Mouse (Mus musculus) thymus, postnatal 14 days (tissue): Measurements from ENCODE around the gene Ifnk.

ENCODE experiments used
- DNase-seq: peaks from one replicate; pipeline ENCODE4 v3.0.0; 2021

Gene Ifnk

DNA sequence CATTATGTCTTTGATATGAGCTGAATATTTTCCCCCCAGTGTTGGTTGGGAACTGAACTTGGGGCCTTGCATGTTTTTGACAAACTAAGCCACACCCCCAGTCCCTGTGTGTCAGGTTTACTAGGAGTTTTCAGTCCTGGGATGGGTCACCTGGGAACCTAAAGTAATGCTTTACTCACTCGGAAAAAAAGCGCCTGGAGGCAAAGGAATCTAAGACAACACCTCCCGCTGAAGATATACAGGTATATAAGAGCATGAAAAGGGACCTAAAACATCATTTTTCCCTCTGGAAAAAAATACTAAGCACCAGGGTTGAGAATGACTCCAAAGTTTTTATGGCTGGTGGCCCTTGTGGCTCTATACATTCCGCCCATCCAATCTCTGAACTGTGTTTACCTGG, at the start of gene Ifnk:
Ifnk (plus strand) TSS at position 301 of the 400 bp plus-strand sequence.
- DNase-seq: no peak

DNA sequence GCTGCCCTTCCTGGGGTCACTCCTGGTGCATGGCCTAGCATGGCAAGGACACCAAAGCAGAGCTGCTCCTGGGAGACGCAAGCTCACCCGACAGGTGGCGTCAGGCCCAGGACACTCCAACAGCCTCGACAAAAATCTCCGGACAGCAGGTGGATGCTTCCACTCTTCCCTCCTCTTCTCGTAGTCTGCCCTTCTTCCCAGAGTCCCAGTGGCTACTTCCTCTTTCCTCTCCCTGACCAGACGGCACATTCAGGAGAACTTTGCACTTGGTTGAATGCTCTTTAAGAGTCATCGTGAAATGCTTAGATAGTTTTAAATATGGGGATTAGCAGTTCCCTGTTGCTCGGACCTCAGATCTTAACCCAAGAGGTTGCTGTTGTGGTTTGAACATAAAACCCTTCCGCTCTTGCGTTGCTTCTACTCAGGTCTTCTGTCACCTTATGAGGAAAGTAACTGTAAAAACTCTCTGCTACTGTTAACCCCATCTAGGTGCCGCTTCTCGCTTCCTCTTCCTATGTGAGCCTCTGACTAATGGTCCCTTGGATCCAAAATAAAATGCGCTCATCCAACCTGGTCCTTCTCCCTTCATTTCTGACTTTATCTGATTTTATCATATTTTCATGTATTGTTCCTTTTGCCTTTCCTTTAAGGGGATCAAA, 46.6 kb upstream of the Ifnk start:
- no peak for DNase-seq

DNA sequence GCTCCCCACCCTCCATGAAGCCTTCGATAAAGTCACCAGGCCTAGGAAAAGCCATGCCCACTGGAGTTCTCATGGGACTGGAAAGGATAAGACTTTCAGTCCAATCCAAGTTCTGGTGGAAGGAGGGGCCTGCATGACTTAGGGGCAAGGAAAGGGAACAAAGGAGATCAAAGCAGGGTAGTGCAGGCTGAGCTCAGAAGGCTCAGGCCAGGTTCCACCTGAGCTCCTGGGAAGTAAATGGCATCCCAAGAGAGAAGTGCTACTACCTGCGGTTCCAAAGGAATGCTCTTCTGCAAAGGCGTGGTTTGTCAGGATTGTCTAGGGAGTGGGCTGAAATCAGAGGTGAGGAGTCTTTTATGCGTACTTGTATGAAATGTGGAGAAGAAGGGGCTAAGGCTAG, 39.4 kb upstream of the Ifnk start:
- DNase-seq: no peak

DNA sequence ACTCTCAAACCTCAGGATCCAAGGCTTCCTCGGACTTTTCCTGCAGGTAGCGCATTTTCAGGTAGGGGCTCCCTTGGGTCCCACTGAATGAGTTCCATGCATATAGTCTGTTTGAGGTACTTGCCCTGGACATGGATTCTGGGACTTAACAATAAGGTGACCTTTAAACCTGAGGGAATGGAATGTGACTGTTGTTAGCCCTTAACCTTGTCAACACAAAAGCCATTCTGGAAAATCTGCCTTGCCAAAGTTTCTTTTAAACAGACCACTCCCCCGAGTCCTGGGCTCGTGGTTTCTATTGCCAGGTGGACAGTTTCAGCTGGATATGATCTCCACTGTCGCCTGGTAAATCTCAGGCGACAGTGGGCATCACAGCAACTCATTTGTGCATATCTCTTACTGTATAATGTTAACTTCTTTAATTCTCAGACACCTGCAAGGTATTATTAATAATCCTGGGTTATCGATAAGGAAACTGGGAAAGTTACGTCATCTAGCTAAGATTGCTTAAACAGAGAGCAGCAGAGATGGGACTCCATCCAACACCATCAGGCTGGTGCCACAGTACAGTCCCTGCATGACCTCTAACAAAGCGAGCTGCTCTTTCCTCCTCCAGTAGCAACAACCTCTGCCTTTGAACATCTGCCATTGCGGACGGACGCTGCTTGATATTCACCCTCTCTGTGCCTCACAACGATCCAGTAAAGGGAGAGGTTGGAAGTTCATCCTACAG, 38.2 kb upstream of the Ifnk start:
- DNase-seq: no peak

DNA sequence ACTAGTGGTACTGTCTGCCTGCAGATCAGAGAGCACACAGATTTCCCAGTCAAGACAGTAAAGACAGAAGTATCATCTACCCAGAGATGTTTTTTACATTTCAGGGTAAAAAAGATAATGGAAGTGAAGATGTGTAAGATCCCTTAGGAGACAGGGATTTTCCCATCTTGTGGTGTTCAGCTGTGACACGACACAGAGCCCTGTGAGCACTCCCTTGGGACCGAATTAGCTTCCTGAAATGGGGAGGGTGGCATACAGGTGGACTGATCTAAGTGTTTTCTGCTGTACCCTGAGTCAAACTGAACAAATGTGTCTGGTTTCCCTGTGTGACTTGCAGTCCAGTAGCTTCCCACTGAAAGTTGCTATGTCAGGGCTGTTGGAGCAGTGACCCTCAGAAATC, 36.9 kb upstream of the Ifnk start:
- no peak for DNase-seq

DNA sequence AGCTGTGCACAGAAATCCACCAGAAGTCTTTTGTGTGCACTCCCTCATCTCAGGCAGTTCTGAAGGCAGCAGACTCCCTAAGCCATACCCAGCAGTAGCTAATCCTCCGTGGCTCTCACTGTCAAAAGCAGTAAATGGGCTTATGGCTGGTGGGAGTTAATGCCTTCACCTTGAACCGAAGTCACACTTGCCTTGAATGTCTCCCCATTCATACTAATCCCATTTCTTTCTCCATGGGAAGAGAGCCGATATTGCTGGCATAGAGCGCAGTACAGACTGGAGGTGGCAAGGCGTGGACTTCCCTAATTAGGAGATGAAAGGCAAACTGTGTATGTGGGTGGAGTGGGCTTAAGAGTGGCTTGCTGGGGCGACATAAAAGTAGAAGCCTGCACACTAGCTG, 35.9 kb upstream of the Ifnk start:
- DNase-seq: no peak

DNA sequence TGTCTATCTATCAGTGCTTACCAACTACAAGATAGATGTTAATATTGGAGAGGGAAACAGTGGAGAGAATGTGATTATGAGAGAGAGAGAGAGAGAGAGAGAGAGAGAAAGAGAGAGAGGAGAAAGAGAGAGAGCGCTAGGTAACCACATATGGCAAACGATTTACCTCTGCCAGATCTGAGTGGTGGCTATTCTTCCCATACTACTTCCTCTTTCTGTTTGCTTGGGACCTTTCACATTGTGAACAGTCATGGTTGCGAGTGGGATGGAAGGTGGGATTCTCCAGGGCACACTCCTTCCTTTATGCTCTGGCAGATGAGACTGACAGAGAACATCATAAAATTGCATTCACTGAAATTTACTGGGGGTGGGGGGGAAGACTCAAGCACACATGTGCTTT, 34.7 kb upstream of the Ifnk start:
- DNase-seq: no peak

DNA sequence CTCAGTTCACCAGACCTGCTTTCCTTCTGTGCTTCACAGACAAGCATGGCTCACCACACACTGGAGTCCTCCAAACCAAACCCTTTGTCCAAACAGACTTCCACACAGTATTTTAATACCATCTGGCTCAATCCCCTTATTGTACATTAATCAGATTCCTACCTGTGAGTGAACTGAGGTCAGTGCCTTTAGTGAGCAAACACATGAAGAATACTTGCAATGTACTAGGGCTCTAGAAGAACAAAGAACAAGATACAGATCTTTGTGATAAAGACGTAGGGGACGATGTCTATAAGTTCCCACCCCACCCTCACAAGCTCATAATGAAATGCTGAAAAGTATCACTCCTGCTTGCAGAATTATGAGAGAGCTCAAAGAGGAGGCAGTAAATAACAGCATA, 33.0 kb upstream of the Ifnk start:
- DNase-seq: no peak

DNA sequence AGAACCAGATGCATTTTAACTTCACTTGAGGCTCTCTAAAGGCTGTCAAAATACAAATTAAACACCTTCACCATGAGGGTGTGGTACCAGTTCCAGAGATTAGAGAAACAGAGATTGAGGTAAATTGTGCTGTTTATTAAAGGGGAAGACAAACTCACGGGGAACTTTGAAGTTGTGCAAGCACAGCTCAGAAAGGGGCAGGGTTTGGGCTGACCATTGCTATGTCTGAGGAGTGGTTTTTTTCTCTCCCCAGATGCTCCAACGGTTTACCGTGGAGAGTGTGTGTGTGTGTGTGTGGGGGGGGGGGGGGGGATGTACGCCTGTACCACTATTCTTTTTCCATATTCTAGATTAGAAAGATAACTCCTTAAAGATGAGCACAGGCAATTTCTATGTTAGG, 31.7 kb upstream of the Ifnk start:
- DNase-seq: no peak

DNA sequence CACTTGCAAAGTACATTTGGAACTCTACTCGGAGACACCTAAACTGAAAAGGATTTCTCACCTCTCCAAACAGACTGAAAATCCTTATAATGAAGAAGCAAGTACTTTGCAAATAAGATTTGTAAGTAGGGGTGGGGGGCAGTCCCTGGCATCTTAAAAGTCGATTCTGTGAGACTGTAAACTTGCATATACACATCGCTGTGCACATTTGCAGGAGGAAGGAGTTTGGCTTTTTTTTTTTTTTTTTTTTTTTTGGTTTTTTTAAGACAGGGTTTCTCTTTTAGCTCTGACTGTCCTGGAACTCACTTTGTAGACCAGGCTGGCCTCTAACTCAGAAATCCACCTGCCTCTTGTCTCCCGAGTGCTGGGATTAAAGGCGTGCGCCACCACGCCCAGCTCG, 31.3 kb upstream of the Ifnk start:
- no peak for DNase-seq

DNA sequence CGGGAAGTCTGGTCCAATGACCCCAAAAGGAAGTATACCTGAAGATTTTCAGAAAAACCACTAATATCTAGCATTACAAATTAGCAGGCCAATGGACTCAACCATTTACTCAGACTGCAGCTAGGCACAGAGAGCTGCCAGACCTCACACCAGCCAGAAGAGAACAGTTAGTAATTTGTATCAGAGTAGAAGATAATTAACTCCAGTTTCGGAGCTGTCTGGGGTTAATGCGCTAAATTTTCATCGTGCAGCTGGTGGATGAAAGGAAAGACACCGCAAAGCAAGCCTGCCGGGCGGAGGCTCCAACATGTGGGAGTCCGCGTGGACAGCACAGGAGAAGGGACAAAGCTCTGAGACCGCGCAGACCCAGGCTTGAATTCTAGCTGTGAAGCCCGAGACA, 30.8 kb upstream of the Ifnk start:
- DNase-seq: no peak

DNA sequence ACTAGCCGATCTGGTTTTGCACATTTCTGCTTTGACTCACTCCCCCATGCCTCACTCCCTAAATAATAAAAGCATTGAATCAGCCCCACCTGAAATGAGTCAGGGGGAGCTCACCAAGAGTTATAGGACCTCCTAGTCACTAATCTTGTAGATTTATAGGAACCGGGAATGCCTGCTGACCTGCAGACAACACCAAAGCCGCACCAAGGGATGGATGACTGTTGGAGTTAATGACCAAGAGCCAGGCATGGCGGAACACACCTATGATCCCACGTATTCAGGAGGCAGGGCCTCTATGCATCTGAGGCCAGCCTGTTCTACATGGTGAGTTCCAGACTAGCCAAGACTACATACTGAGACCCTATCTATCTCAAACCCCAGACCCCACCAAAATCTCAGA, 28.8 kb upstream of the Ifnk start:
- no peak for DNase-seq

DNA sequence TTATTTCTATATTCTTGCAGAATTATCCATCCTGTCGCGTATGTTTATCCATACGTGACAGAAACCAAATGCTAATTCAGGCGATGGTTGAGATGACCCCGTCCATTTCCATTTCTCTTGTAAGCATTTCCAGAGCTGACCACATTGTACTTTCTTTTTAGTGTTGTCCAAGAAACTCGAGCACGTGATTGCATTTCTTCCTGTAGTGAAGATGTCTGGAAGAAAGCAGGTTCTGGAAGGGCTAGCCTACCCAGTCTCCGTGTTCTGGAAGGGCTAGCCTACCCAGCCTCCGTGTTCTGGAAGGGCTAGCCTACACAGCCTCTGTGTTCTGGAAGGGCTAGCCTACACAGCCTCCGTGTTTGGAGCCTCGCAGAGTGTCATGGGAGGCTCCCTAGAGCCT, 27.8 kb upstream of the Ifnk start:
- no peak for DNase-seq

DNA sequence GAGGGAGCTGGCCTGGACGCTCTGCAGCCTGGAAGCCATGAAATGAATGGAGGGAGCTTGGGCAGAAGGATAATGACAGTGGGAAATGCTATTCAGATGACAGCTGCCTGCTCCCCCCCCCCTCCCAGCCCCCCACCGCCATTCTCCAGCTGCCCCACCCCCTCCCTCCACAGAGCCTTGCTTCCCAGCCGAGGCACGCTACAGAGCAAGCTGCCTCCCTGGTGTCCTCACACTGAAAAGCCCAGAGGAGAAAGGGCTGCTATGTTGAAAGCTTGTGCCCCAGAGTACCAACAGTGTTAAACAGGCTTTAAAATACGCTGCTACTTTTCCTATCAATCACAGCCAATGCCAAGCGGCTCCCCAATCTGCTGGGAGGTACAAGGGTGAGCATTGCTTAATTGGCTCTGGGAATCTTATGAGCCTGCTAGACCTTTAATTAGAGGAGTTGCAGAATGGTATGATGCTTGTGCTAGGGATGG, 26.5 kb upstream of the Ifnk start:
- no peak for DNase-seq

DNA sequence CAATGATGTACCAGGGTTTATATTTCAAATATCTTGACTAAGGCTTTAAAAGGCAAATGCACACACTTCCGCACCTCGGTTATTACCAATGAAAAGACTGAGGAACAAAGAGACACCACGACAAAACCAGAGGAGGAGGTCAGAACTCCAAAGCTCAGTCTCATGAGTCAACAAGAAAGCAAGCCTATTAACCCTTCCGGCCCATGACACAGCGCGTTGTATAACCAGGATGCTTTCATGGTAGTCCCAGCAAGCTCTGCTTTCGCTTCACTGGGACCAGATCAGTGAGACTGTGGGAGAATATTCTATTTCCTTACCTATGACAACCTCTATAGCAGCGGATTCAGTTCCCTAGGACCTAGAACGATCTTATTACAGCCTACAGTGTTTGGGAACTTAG, 25.1 kb upstream of the Ifnk start:
- no peak for DNase-seq

DNA sequence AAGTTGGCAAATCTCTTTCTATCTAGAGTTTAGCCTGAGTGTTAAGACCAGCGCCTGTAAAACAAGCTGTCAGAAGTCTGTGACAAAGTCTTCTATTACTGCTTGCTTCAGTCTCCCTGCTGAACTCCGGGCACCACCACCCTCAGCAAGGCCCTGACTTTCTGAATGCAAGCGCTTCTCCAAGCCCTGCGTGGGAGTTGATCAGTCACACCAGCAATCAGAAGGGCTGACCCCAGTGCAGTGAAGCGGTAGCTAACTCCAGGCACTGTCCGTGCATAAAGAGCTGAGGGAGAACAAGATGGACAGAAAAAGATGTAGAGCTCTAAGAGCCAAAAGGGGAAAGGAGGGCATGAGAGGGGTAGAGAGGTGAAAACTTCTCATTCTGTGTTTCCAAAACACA, 24.1 kb upstream of the Ifnk start:
- no peak for DNase-seq

DNA sequence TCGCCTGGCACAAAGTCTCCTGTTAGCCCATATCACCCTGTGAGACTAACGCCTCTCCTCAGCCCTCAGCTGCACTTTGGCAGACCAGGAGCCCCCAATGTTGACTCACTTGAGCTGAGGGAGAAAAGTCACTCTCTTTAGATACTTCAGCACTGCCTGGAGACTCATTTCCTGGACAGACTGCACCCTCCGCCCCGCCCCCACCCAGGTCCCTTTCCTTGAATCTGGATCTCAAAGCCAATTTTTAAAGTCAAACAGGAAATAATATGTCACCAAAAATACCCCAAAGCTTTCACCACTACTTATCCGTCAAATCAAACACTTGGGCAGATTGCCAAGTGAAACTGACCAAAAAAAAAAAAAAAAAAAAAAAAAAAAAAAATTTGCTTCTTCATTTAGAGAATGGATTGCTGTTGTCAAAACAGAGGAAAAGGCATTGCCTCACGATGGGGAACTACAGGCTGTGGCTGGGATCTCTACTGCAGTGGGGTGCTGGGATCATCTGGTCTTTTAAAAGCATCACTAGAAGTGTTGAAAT, 21.4 kb upstream of the Ifnk start:
- DNase-seq: no peak

DNA sequence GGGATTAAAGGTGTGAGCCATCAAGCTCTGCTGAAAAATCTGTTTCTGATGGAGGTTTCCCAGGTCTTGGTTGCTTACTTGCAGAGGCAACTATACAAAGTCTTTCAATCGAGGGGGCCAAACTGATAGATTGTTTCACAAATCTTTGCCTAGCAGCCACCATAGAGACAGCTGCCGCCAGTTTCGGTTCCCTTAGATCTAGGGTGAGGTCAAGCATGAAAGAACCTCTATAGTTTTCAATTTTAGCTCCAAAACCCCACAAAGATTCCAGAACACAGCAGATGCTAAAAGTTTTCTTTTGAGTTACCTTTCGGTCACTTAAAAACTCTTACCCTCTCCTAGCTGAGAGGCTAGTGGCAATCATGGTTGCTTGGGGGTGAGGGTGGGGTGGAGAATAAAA, 20.3 kb upstream of the Ifnk start:
- DNase-seq: no peak

DNA sequence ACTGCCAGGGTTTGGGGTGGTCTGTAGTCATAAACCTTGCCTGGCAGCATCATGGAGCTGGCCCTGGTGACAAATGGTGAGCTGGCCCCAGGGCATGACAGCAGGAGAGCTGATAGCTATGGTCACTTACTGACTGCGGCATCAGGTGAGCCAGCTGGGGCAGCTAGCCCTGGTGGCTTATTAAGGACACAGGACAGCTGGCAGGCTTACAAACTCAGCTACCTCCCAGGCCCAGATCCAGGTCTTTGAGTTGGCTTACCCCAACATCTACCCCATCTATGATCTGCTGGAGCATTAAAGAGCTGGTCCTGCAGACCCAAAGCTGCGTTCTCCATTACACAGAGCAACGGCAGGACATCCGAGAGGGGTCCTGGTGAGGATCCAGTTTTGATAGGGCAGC, 18.4 kb upstream of the Ifnk start:
- no peak for DNase-seq

DNA sequence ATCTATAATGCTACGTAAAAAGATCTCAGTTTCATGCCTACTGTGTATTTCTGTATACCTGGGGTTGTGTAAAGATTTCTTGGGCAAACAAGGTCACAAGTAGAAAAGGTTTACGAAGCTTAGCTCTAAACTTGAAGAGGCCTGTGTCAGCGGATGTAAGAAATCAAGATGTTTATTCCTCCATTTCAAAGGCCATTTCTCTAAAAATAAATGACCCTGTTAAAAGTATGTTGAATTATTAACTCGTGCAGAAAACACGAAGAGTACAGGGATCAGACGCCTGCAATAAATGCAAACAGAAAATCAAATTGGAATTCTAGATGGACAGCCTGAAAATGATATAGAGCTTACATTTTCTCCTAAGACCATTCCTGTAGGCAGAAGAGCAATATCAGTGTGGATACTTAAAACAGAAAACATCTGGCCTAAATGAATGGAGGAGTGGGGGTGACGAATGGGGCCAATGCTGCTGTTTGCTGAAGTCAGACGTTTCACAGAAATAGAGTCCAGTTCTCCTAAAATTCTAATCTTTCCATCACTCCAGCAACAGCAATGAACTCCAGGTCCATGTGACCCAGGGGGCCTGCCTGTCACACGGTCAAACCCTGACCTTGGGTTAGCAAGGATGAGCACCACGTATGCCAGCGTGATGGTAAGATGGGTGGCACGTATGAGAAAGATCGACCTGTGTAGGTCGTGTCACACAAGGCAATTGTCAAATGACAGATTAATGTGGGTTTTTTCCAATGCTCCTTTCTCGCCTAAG, 16.8 kb upstream of the Ifnk start:
- DNase-seq: no peak

DNA sequence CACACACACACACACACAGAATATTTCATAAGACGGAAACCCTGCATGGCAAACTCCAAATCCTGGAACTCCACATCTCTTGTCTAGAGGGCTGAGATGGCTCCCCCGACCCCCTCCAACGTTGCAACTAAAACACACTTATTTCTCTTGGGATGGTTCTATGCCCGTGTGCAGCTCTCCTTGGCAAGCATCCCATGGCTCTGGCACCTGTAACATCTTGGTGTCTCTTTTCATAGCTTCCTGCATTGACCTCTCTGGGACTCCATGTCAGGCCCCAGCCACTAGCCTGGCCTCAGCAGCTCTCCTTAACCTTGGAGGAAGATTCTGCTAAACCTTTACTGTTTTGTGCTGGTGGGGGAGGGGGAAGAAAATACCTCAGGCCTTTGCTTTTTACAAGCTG, 16.1 kb upstream of the Ifnk start:
- no peak for DNase-seq

DNA sequence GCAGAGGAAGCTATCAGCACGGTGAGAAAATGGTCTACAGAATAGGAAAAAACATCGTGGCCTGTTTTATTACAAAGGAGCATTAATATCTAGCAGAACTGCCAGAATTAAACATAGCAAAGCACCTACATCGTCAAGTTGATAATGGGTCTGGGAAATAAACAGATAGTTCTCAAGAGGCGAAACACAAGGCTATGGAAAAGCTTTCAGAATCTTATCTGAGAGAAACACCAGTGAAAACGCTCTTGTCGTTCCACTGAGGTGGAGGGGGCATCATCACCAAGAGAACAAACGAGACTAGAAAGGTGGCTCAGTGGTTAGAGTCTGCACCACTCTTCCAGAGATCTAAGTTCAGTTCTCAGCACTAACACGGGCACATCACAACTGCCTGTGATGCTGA, 14.9 kb upstream of the Ifnk start:
- no peak for DNase-seq

DNA sequence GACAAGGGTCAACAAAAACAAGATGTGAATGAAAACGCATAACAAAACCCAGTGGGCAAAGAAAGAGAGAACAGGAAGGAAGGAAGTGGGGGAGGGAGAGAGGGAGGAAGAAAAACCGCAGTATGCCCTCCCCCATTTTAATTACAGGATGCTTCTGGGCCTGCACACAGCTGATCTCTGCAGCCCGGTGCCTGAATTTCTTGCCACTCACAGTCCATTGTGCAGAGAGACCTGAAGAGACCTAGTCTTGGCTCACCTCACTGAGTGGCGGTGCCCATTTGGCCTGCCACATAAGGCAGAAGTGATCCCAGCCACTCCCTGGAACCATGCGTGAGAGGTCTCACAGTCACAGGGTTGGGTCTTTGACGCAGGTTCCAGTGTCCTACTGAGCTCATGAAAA, 13.8 kb upstream of the Ifnk start:
- DNase-seq: peak; percentile 58

DNA sequence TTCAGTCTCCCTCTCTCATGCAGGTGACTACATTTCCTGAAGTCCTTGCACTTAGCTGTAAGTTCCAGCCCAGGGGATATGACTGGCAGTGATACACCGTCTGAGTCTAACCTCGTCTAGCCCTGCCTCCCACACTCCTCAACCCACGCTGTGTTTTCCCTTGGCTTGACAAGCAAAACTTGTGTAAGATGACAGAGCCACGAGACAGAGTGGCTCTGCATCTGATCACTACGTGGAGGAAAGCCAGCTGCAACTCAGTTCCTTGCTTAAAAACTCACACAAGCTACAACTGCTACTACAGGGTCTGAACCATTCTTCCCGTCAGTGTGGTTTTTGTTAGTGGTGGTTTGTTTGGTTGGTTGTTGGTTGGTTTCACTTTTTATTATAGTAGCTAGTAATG, 11.5 kb upstream of the Ifnk start:
- peak; percentile 52 for DNase-seq
